Comparison of ENCODE assay signal across 8 mouse cellular contexts in genomic region chr6:114715289-114716030, GRCm38 (mm10).
DNase-seq lines count a peak whose midpoint lies in the region; ATAC-seq and TF ChIP-seq lines count a peak whose summit lies in the region.

No protein-coding gene starts in this region.

- H3K27ac ChIP-seq in kidney, embryonic 14.5 days (ENCODE audit: low read depth, low read length), result peak overlapping the region; percentile 57; the same call in 1 of the 2 replicates
- H3K27ac ChIP-seq in embryonic facial prominence, embryonic 13.5 days, result 0 out of 2 replicates have a peak overlapping the region, but pooled peaks have one; percentile 17
- peak overlapping the region; percentile 37; the same call in 1 of the 2 replicates for H3K27ac ChIP-seq in hindbrain, postnatal 0 days
- peak overlapping the region; percentile 28; the same call in 1 of the 2 replicates for H3K27ac ChIP-seq in neural tube, embryonic 13.5 days (replicated peaks)

- H3K9ac ChIP-seq in kidney, embryonic 14.5 days (ENCODE audit: low read depth, low read length), result 0 out of 2 replicates have a peak overlapping the region, but pooled peaks have one; percentile 28
- H3K9ac ChIP-seq in embryonic facial prominence, embryonic 13.5 days, result no peak overlapping the region
- no peak overlapping the region for H3K9ac ChIP-seq in hindbrain, postnatal 0 days (replicated peaks; ENCODE audit: low read length)
- H3K9ac ChIP-seq in neural tube, embryonic 13.5 days, result no peak overlapping the region

- H3K4me1 ChIP-seq in kidney, embryonic 14.5 days (ENCODE audit: control insufficient read depth, insufficient read depth, low read length), result peaks cover 10% of the 10 kb centered on the region
- H3K4me1 ChIP-seq in embryonic facial prominence, embryonic 13.5 days, result peaks cover 32% of the 10 kb centered on the region
- H3K4me1 ChIP-seq in hindbrain, postnatal 0 days (ENCODE audit: insufficient read depth, low read length), result peaks cover 12% of the 10 kb centered on the region
- H3K4me1 ChIP-seq in neural tube, embryonic 13.5 days (replicated peaks), result peaks cover 38% of the 10 kb centered on the region

- 60% methylated on average over 7 of the region's 7 CpGs for WGBS in kidney, embryonic 14.5 days
- WGBS in embryonic facial prominence, embryonic 13.5 days, result 57% methylated on average over 7 of the region's 7 CpGs
- 55% methylated on average over 7 of the region's 7 CpGs for WGBS in hindbrain, postnatal 0 days
- 59% methylated on average over 7 of the region's 7 CpGs for WGBS in neural tube, embryonic 13.5 days

- DNase-seq in kidney, postnatal 14 days, result no peak
- no peak for DNase-seq in hindbrain, postnatal 0 days (ENCODE audit: low spot score)
- no peak for DNase-seq in cerebellum, adult 11-12 months
- DNase-seq in left cerebral cortex, adult 9 months (ENCODE audit: low spot score in 2 of 2), result no peak
- no peak for DNase-seq in c-Kit-positive CD71-positive TER-119-positive erythroid progenitor cells, embryonic 14.5 days (ENCODE audit: low spot score)

- no peak overlapping the region for H3K4me3 ChIP-seq in kidney, embryonic 14.5 days (ENCODE audit: low read length)
- no peak overlapping the region for H3K4me3 ChIP-seq in embryonic facial prominence, embryonic 13.5 days
- H3K4me3 ChIP-seq in hindbrain, postnatal 0 days (ENCODE audit: low read length), result no peak overlapping the region
- no peak overlapping the region for H3K4me3 ChIP-seq in neural tube, embryonic 13.5 days

- no peak for TF ChIP-seq CTCF in hindbrain, postnatal 0 days (IDR thresholded peaks at IDR 0.05; ENCODE audit: low read depth)

- no peak overlapping the region for H3K4me2 ChIP-seq in kidney, embryonic 14.5 days (replicated peaks; ENCODE audit: low read depth, low read length)
- H3K4me2 ChIP-seq in embryonic facial prominence, embryonic 13.5 days, result no peak overlapping the region
- H3K4me2 ChIP-seq in hindbrain, postnatal 0 days (ENCODE audit: low read depth, low read length), result no peak overlapping the region
- H3K4me2 ChIP-seq in neural tube, embryonic 13.5 days, result no peak overlapping the region

- no peaks in the 10 kb centered on the region; the same call in 1 of the 2 replicates for H3K36me3 ChIP-seq in kidney, embryonic 14.5 days (ENCODE audit: control insufficient read depth, insufficient read depth, low read length)
- 0 out of 2 replicates have a peak, but pooled peaks cover 4% of the 10 kb centered on the region for H3K36me3 ChIP-seq in embryonic facial prominence, embryonic 13.5 days
- H3K36me3 ChIP-seq in hindbrain, postnatal 0 days (ENCODE audit: insufficient read depth, low read length), result no peaks in the 10 kb centered on the region
- no peaks in the 10 kb centered on the region for H3K36me3 ChIP-seq in neural tube, embryonic 13.5 days

- ATAC-seq in kidney, embryonic 14.5 days (ENCODE audit: low FRiP score, low TSS enrichment), result no peak; the same call in 1 of the 2 replicates
- no peak for ATAC-seq in embryonic facial prominence, embryonic 13.5 days (ENCODE audit: insufficient number of reproducible peaks, insufficient read depth, low FRiP score, low TSS enrichment, low read depth)
- 0 out of 2 replicates have a peak, but pooled peaks have one; percentile 19 for ATAC-seq in hindbrain, postnatal 0 days
- peak; percentile 57; the same call in 1 of the 2 replicates for ATAC-seq in neural tube, embryonic 13.5 days (ENCODE audit: low read depth)

- H3K27me3 ChIP-seq in kidney, embryonic 14.5 days (ENCODE audit: control insufficient read depth, insufficient read depth, low read length), result no peaks in the 10 kb centered on the region
- H3K27me3 ChIP-seq in embryonic facial prominence, embryonic 13.5 days, result no peaks in the 10 kb centered on the region
- no peaks in the 10 kb centered on the region for H3K27me3 ChIP-seq in hindbrain, postnatal 0 days (ENCODE audit: insufficient read depth, low read length)
- no peaks in the 10 kb centered on the region for H3K27me3 ChIP-seq in neural tube, embryonic 13.5 days

- no peaks in the 10 kb centered on the region for H3K9me3 ChIP-seq in kidney, embryonic 14.5 days (ENCODE audit: control insufficient read depth, low read length)
- no peaks in the 10 kb centered on the region for H3K9me3 ChIP-seq in embryonic facial prominence, embryonic 13.5 days
- no peaks in the 10 kb centered on the region for H3K9me3 ChIP-seq in hindbrain, postnatal 0 days (ENCODE audit: low read length)
- no peaks in the 10 kb centered on the region for H3K9me3 ChIP-seq in neural tube, embryonic 13.5 days

Comparison
In these comparisons a context has a peak if more than half of its experiments do, and no peak if none do; other contexts are left out.
1. ATAC-seq: peak in hindbrain, postnatal 0 days (single experiment) and neural tube, embryonic 13.5 days (single experiment); none in kidney, embryonic 14.5 days (single experiment) and embryonic facial prominence, embryonic 13.5 days (single experiment).
2. Peak in every context shown above with its lines, with median percentiles within 50 percentile points of each other: H3K27ac ChIP-seq.